ENCODE assay signal across 14 mouse cellular contexts in the genomic region with DNA sequence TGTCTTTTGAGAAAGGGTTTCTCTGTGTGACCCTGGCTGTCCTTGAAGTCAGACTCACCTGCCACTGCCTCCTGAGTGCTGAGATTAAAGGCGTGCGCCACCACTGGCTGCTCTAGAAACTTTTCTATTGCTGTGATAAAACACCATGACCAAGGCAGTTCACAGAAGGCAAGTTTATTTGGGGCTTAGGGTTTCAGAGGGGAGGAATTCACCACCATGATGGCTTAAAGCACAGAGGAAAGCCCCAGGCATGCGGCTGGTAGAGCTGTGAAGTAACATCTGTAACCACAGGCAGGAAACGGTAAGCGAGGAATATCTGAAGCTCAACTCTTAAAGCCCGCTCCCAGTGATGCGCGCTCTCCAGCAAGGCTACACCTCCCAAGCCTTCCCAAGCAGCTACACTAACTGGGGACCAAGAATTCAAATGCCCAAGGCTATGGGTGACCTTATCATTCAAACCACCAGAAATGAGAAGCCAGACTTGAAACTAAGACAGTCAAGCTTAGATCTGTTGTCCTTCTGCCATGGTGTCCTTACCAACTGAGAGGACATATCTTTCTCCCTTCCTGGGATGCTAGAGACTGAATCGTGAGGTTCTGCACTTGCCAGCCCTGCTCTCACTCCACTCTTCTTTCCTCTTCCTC. TPM values are rescaled to one million over a fixed set of nuclear protein-coding genes. Genes with fewer than 3 reads are reported as not detected.
DNase-seq lines count a peak whose midpoint lies in the region; ATAC-seq lines count a peak whose summit lies in the region.
"Had no signal": no experiment of that assay in that cellular context is flagged by ENCODE, and none has a peak within 500 bp of the region (broad histone marks: within the 10 kb centered on the region; RNA-seq: fewer than 3 reads in every experiment).

No protein-coding gene starts in this region.

- 0 out of 2 replicates have a peak overlapping the region, but pooled peaks have one; percentile 4 for H3K4me2 ChIP-seq in liver, embryonic 16.5 days (ENCODE audit: low read depth, low read length)
- H3K4me2 ChIP-seq in liver, embryonic 11.5 days: no peak overlapping the region
- H3K4me2 ChIP-seq: embryonic facial prominence, embryonic 15.5 days; lung, embryonic 14.5 days had no signal

- H3K27ac ChIP-seq in liver, embryonic 16.5 days (ENCODE audit: low read length): no peak overlapping the region
- H3K27ac ChIP-seq in liver, embryonic 11.5 days (ENCODE audit: low read depth, low read length): no peak overlapping the region
- H3K27ac ChIP-seq: embryonic facial prominence, embryonic 15.5 days; heart, embryonic 10.5 days; limb, embryonic 10.5 days had no signal

- no peak overlapping the region for H3K9ac ChIP-seq in liver, embryonic 16.5 days (ENCODE audit: low read depth, low read length)
- H3K9ac ChIP-seq in liver, embryonic 11.5 days (ENCODE audit: low read depth, low read length): no peak overlapping the region
- H3K9ac ChIP-seq: embryonic facial prominence, embryonic 15.5 days; lung, embryonic 14.5 days had no signal

- H3K4me1 ChIP-seq in liver, embryonic 16.5 days (ENCODE audit: control insufficient read depth, low read depth, low read length): peaks cover 11% of the 10 kb centered on the region
- H3K4me1 ChIP-seq in liver, embryonic 11.5 days (replicated peaks; ENCODE audit: control insufficient read depth, insufficient read depth, low read length): peaks cover 9% of the 10 kb centered on the region

- no peaks in the 10 kb centered on the region for H3K9me3 ChIP-seq in liver, embryonic 16.5 days (replicated peaks; ENCODE audit: control insufficient read depth, low read length)
- H3K9me3 ChIP-seq in liver, embryonic 11.5 days (ENCODE audit: control insufficient read depth, low read length): no peaks in the 10 kb centered on the region
- H3K9me3 ChIP-seq: embryonic facial prominence, embryonic 15.5 days; heart, embryonic 10.5 days; limb, embryonic 10.5 days had no signal

- WGBS in liver, embryonic 16.5 days (ENCODE audit: insufficient replicate concordance): 29% methylated on average over 9 of the region's 9 CpGs
- 52% methylated on average over 9 of the region's 9 CpGs for WGBS in liver, embryonic 11.5 days

- no peak for DNase-seq in liver, embryonic 11.5 days (ENCODE audit: low spot score)
- DNase-seq in thymus, postnatal 25 days: peak; percentile 61
- DNase-seq in adrenal gland, adult 18-20 months (ENCODE audit: low spot score in 2 of 2): no peak
- no peak for DNase-seq in cerebellum, adult 18-20 months
- no peak for DNase-seq in lung, postnatal 10 days
- DNase-seq: kidney, adult 2 months; lung, embryonic 14.5 days had no signal

- H3K36me3 ChIP-seq in liver, embryonic 16.5 days (ENCODE audit: control insufficient read depth, insufficient read depth): no peaks in the 10 kb centered on the region; the same call in 1 of the 2 replicates
- H3K36me3 ChIP-seq in liver, embryonic 11.5 days (ENCODE audit: control insufficient read depth, insufficient read depth, low read length): 0 out of 2 replicates have a peak, but pooled peaks cover 2% of the 10 kb centered on the region

- no peaks in the 10 kb centered on the region for H3K27me3 ChIP-seq in liver, embryonic 16.5 days (ENCODE audit: control insufficient read depth, insufficient read depth, low read depth, low read length)
- H3K27me3 ChIP-seq in liver, embryonic 11.5 days (replicated peaks; ENCODE audit: control insufficient read depth, insufficient read depth, low read length): no peaks in the 10 kb centered on the region
- H3K27me3 ChIP-seq: embryonic facial prominence, embryonic 15.5 days had no signal

- no peak overlapping the region for H3K4me3 ChIP-seq in liver, embryonic 16.5 days (ENCODE audit: low read depth, low read length)
- no peak overlapping the region for H3K4me3 ChIP-seq in liver, embryonic 11.5 days (ENCODE audit: low read depth, low read length)
- H3K4me3 ChIP-seq: embryonic facial prominence, embryonic 15.5 days; heart, embryonic 10.5 days; limb, embryonic 10.5 days had no signal

- ATAC-seq in liver, embryonic 16.5 days (ENCODE audit: low read depth): no peak
- no peak for ATAC-seq in liver, embryonic 11.5 days (replicated peaks; ENCODE audit: low FRiP score)
- ATAC-seq in CD4-positive, CD25-positive, alpha-beta regulatory T cell, adult 4 months: peak; percentile 32
- ATAC-seq in inflammation-experienced regulatory T-cells, adult 6 months: peak; percentile 25
- ATAC-seq: forebrain, embryonic 14.5 days had no signal

RNA-seq across cellular contexts. Expression of a gene that starts 2.1 kb away (rescaled TPM):
- polyA plus RNA-seq in liver, embryonic 16.5 days (2015; fragmentation: Nextera tagmentation; extraction: Ambion mirVana): 8.0 and 8.9 TPM in 2 replicates
- 11.5 and 13.8 TPM in 2 replicates for polyA plus RNA-seq in liver, embryonic 11.5 days (2014; fragmentation: Nextera tagmentation; extraction: Ambion mirVana)
- 10 to 100 TPM; 35.2 to 77.5 TPM for polyA plus RNA-seq in CD4-positive, CD25-positive, alpha-beta regulatory T cell, adult 4 months (2017; shearing (Covaris generic))
- 10 to 100 TPM; 36.3 to 61.7 (median 57.7) TPM for polyA plus RNA-seq in inflammation-experienced regulatory T-cells, adult 6 months (2017; shearing (Covaris generic))
- total RNA-seq in adrenal gland, adult 18-20 months (2021): 10 to 100 TPM; 14.0 to 14.5 TPM

RNA-seq across cellular contexts. Expression of a gene that starts 16.6 kb away (rescaled TPM):
- polyA plus RNA-seq in liver, embryonic 16.5 days (2015; fragmentation: Nextera tagmentation; extraction: Ambion mirVana): 104 and 106 TPM in 2 replicates
- 334 and 347 TPM in 2 replicates for polyA plus RNA-seq in liver, embryonic 11.5 days (2014; fragmentation: Nextera tagmentation; extraction: Ambion mirVana)
- 100 to 1,000 TPM; 100 to 115 TPM for polyA plus RNA-seq in CD4-positive, CD25-positive, alpha-beta regulatory T cell, adult 4 months (2017; shearing (Covaris generic))
- 10 to 100 TPM; 84.2 to 97.0 (median 95.3) TPM for polyA plus RNA-seq in inflammation-experienced regulatory T-cells, adult 6 months (2017; shearing (Covaris generic))
- total RNA-seq in adrenal gland, adult 18-20 months (2021): 100 to 1,000 TPM; 175 to 181 TPM

RNA-seq across cellular contexts. Expression of a gene that starts 32.3 kb away (rescaled TPM):
- polyA plus RNA-seq in liver, embryonic 16.5 days (2015; fragmentation: Nextera tagmentation; extraction: Ambion mirVana): 1.6 and 1.9 TPM in 2 replicates
- 5.3 and 5.4 TPM in 2 replicates for polyA plus RNA-seq in liver, embryonic 11.5 days (2014; fragmentation: Nextera tagmentation; extraction: Ambion mirVana)
- polyA plus RNA-seq in CD4-positive, CD25-positive, alpha-beta regulatory T cell, adult 4 months (2017; shearing (Covaris generic)): 1 to 10 TPM in 1 of 2 experiments, under 1 TPM in 1; 0.67 to 1.3 TPM
- polyA plus RNA-seq in inflammation-experienced regulatory T-cells, adult 6 months (2017; shearing (Covaris generic)): 1 to 10 TPM in 1 of 3 experiments, under 1 TPM in 2; 0.54 to 1.3 (median 0.82) TPM
- total RNA-seq in adrenal gland, adult 18-20 months (2021): 10 to 100 TPM in 1 of 2 experiments, 1 to 10 TPM in 1; 6.2 to 13.3 TPM

RNA-seq across cellular contexts. Expression of a gene that starts 41.4 kb away (rescaled TPM):
- 17.6 and 19.8 TPM in 2 replicates for polyA plus RNA-seq in liver, embryonic 16.5 days (2015; fragmentation: Nextera tagmentation; extraction: Ambion mirVana)
- 89.8 and 94.0 TPM in 2 replicates for polyA plus RNA-seq in liver, embryonic 11.5 days (2014; fragmentation: Nextera tagmentation; extraction: Ambion mirVana)
- 10 to 100 TPM; 18.5 to 21.1 TPM for polyA plus RNA-seq in CD4-positive, CD25-positive, alpha-beta regulatory T cell, adult 4 months (2017; shearing (Covaris generic))
- 10 to 100 TPM; 16.6 to 23.9 (median 21.3) TPM for polyA plus RNA-seq in inflammation-experienced regulatory T-cells, adult 6 months (2017; shearing (Covaris generic))
- total RNA-seq in adrenal gland, adult 18-20 months (2021): 10 to 100 TPM; 42.9 to 47.1 TPM

RNA-seq across cellular contexts. Expression of a gene that starts 41.4 kb away (rescaled TPM):
- polyA plus RNA-seq in liver, embryonic 16.5 days (2015; fragmentation: Nextera tagmentation; extraction: Ambion mirVana): 0.85 and 1.6 TPM in 2 replicates
- 4.2 and 4.3 TPM in 2 replicates for polyA plus RNA-seq in liver, embryonic 11.5 days (2014; fragmentation: Nextera tagmentation; extraction: Ambion mirVana)
- 1 to 10 TPM in 1 of 2 experiments, under 1 TPM in 1; 0.20 to 2.9 TPM for polyA plus RNA-seq in CD4-positive, CD25-positive, alpha-beta regulatory T cell, adult 4 months (2017; shearing (Covaris generic))
- polyA plus RNA-seq in inflammation-experienced regulatory T-cells, adult 6 months (2017; shearing (Covaris generic)): 1 to 10 TPM in 1 of 3 experiments, under 1 TPM in 1, not detected in 1; 0.31 to 8.4 TPM
- total RNA-seq in adrenal gland, adult 18-20 months (2021): 1 to 10 TPM; 1.8 to 1.9 TPM

Comparison
In these comparisons a context has a peak if more than half of its experiments do, and no peak if none do; other contexts are left out.
1. ATAC-seq: peak in CD4-positive, CD25-positive, alpha-beta regulatory T cell, adult 4 months (single experiment) and inflammation-experienced regulatory T-cells, adult 6 months (single experiment); none in liver, embryonic 16.5 days (single experiment) and liver, embryonic 11.5 days (single experiment).